Mouse (Mus musculus): ENCODE results near the gene Slc22a28.
"Not testable (repeated sequence)": the region's sequence is repeated elsewhere in the genome, so short reads cannot be mapped to it uniquely, and the experiment has no call there.

Slc22a28 gene

GRCm38 (mm10) chr19:8131881-8132280, at the start of gene Slc22a28:
Gene Slc22a28, minus strand, starts transcription at chr19:8131982.
- not testable (repeated sequence) for DNase-seq (ENCODE audit: low read depth, low spot score)

- DNase-seq (ENCODE audit: low read depth, low spot score): no peak
Measured at GRCm38 (mm10) chr19:8148787-8149523, 17.2 kb upstream of the Slc22a28 start.

- not testable (repeated sequence) for DNase-seq (ENCODE audit: low read depth, low spot score)
Measured at GRCm38 (mm10) chr19:8142716-8143115, 10.9 kb upstream of the Slc22a28 start.

DNA sequence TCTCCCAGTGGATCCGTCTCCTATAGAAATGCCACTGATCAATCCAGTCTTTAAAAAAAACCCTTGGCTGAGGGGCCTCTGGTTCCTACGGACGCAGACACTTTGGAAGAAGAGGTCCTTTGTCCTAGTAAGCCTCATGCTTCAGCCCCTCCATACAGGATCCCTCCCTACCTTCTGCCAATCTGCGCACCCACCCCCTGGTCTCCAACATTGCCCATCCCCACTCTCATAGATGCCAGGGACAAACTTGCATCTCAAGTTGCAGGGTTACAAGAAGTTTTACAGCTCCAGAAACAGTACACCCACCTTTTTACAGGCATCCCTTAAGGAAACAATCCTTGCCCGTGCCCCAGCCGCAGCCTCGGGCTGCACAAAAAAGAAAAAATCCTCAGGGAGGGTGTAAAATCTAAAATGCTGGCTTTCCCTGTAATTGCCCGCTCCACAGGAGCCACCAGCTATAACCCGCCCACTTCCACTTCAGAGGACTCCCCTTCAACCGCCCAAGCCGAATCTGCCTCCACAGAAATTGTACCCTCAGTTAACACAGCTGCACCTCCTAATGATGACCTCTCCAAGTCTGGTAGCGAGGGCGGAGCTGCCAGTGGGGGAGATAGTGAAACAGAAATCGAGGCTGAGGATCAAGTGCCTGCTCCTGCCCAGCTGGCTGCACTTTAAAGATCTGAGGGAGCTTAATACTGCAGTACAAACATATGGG, 2.5 kb upstream of the Slc22a28 start:
- DNase-seq (ENCODE audit: low read depth, low spot score): not testable (repeated sequence)

GRCm38 (mm10) chr19:8019904-8020349, 111.9 kb downstream of the Slc22a28 start:
- no peak for DNase-seq (ENCODE audit: low read depth, low spot score)

- DNase-seq (ENCODE audit: low read depth, low spot score): not testable (repeated sequence)
Measured at GRCm38 (mm10) chr19:8019329-8019851, 112.4 kb downstream of the Slc22a28 start.

DNA sequence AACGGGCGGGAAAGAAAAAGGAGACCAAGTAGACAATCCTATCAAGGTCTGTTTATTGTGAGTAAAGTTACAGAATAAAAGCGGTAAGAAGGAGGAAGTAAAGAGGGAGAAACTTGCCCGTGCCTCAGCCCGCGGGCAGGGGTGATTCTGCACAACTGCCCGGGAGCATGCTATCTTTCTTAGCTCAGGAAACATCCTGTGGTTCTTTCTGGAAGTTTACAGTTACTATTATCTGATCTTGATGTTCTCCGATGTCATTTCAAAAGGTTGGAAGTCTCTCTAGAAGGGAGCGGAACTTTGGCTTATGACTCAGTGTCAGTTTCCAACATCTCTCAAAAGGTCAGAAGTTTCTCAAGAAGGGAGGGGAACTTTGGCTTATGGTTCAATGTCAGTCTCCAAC, 113.2 kb downstream of the Slc22a28 start:
- not testable (repeated sequence) for DNase-seq (ENCODE audit: low read depth, low spot score)

Measured in WW6 (cell line).